Mouse (Mus musculus): ENCODE measurements around the gene Anks6.

Anks6 gene

DNA sequence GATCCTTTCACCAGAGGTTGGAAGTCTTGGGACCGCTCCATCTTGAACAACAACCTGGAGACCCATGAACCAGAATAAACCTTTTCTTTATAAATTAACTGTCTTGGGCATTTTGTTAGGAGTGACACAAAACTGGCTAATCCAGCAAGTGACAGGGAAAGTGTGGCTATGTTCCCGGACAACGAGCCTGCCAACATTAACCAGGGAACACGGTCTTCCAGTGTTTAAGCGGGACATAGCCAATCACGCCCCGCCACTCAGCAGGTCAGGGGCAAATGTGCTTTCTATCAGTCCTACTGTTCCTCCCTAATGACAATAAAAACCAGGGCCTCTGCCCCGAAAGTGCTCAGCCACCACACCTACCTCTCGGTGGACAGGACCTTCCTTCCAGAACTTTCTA, 13.4 kb downstream of the Anks6 start:
- no peak for DNase-seq

GRCm38 (mm10) chr4:47039586-47039985, 17.6 kb downstream of the Anks6 start:
- no peak for DNase-seq

DNA sequence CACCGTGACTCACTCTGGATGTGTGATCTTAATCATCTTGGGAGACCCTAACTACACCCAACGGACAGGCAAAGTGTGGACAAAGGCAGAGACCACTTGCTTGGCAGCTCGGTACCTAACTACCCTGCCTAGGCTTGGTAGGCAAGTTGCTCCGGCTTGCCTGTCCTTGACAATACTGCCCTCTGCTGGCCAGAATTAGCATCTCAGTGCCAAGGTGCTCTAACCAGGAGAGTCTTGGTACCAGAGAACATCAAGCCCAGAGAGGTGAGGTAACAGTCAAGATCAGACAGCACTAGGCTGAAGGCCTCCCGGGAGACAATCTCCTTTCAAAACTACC, 19.9 kb downstream of the Anks6 start:
- DNase-seq: peak; percentile 28 to 35

- DNase-seq: no peak
Observed at GRCm38 (mm10) chr4:47036486-47037320, 20.5 kb downstream of the Anks6 start.

GRCm38 (mm10) chr4:47035536-47035935, 21.7 kb downstream of the Anks6 start:
- DNase-seq: no peak

GRCm38 (mm10) chr4:47032171-47032570, 25.1 kb downstream of the Anks6 start:
- DNase-seq: no peak

- DNase-seq: no peak
Observed at GRCm38 (mm10) chr4:47028791-47029190, 28.4 kb downstream of the Anks6 start.

GRCm38 (mm10) chr4:47023949-47024348, 33.3 kb downstream of the Anks6 start:
- no peak for DNase-seq

DNA sequence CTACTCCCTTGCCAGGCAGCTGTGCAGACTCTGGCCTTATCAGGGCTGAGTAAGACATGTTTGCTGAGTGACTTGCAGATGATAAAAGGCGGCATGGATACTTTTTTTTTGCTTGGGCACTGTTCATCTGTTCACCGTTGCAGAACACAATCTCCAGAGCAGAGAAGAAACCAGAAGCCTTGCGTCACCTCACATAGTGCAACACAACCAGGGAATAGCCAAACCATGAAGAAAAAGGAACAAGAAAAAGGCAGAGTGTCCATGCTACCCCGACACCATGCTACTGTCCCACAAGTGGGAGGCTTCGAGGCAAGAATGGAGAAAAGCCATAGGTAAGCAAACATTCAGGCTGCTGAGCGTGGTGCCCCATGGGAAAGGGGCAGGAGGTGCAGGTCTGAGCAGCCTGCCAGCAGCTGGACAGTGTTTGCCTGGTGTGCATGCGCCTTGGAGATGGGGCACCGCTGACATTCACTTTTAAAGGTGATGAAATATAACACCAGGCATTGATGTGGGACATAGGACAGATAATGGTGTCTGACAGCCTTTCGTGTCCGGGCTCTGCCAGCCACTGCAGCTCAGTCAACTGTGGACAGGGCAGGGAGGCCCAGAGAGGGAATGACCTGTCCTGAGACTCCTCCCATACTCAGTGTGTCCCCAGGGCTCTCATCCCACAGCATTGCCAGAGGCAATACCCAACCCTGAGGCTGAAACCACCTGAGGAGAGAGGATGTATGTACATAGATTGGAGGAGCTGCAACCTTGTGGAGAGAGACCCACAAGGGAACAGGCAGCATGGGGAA, 34.2 kb downstream of the Anks6 start:
- no peak for DNase-seq

DNA sequence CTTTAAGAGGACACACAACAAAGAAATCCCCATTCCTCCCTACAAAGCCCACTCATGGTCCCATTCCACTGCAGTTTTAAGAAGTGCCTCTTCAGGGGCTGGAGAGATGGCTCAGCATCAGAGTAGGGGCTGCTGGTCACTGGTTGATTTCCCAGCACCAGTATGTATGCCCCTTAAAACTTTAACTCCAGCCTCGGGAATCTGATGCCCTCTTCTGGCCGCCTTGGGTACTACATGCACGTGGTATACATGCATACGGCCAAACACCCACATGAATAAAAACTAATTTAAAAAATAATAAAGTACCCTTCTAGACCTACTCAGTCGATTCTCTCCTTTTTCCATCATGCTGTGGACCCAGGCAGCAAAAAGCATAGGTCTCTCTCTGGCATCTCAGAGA, 36.7 kb downstream of the Anks6 start:
- peak; percentile 40 to 44 for DNase-seq

DNA sequence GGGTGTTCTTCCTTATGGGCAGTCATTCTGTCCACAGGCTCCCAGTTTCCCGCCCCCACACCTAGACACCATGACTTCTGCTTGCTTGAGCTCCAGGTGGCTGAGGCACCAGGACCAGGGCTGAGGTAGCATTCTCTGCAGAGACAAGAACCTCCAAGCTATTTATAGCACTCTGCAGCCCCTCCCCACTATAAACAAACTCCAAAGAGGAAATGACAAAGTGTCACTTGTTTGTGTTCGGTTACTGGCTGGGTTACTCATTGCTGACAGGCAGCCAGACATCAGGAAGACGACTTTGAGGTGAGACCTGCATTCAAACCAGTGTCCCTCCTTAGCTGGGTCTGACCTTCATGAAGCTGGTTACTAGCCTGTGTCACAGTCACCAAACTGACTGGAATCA, 42.1 kb downstream of the Anks6 start:
- DNase-seq: no peak

GRCm38 (mm10) chr4:47012476-47012875, 44.8 kb downstream of the Anks6 start:
- DNase-seq: no peak

- peak; percentile 48 to 80 for DNase-seq
Observed at GRCm38 (mm10) chr4:47010400-47011231, 46.6 kb downstream of the Anks6 start.

GRCm38 (mm10) chr4:47000626-47001395, 56.4 kb downstream of the Anks6 start:
- peak; percentile 47 to 74 for DNase-seq

DNA sequence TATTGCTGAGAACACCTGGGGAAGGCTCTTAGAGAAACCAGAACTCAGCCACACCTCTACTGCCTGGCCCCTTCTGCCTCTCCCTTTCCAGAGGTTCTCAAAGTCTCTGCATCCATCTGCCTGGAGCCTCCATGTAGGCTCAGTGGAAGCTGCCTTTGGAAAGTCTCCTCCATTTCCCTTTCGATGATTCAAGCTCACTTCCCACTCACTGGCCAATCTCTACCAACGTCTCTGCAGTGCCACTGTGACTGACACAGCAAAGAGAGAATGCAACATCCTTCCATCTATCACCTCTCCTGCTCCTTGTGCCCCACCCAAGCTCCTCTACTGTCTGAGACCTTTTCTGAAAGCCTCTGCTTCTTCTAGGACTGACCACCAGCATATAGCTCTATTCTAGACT, 59.3 kb downstream of the Anks6 start:
- DNase-seq: no peak

GRCm38 (mm10) chr4:46992827-46993473, 64.3 kb downstream of the Anks6 start:
- DNase-seq: no peak

GRCm38 (mm10) chr4:46991959-46992316, 65.3 kb downstream of the Anks6 start:
- no peak for DNase-seq

- no peak for DNase-seq
Observed at GRCm38 (mm10) chr4:46991016-46991958, 65.9 kb downstream of the Anks6 start, which contains the start of gene Gabbr2. Gene Gabbr2, minus strand, starts transcription at chr4:46991873.

DNA sequence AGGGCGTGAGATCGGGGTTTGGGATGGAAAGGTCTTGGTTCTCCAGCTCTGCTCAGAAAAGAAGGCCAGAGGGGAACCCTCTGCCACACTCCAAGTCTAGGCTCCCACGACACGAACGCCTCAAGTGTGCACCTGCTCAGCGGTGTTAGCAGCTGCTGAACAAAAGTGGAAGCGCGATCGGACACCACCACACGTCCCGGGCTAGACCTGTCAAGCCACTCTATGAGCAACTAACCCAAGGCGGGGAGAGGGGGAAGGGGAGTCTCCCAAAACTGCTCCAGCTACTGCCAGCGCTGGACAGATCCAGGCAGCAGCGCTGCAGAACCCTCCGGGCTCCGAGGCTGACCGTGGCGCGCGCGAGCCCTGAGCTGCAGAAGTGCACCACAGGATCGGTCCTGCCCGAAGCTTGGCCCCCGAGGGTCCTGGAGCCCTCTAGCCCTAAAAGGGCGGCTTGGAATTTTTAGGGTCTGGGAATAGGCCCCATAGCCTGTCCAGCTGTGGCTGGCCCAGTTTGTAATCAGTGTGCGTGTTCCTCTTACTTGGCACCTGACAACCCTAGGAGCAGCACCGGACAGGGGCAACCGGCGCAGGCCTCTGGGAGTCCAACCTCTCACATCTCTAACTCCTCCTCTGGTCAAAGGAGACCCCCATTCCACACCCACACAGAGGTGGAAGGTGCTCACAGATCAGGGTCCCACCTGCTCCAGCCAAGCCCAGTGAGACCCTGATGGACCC, 66.8 kb downstream of the Anks6 start:
- DNase-seq: no peak

- DNase-seq: no peak
Observed at GRCm38 (mm10) chr4:46989842-46990241, 67.4 kb downstream of the Anks6 start.
